Mouse (Mus musculus) gastrocnemius, postnatal 14 days (tissue): ENCODE data around the gene Gm29866. TPM values are rescaled to one million over a fixed set of nuclear protein-coding genes. Genes with fewer than 3 reads are reported as not detected.
"Not testable (repeated sequence)": the region's sequence is repeated elsewhere in the genome, so short reads cannot be mapped to it uniquely, and the experiment has no call there.

ENCODE experiments used
- DNase-seq: peaks from one replicate; pipeline ENCODE4 v3.0.0; 2021; ENCODE audit warnings: mixed read lengths
- intact Hi-C: fragments of 180-260 bp; cut with DNase I; formaldehyde crosslinking; loops from one replicate; pipeline ENCODE4 v1.15.1; 2025; ENCODE audit warnings: low total_unique reads
- long read RNA-seq, 2 experiments: library from polyadenylated mRNA; stranded (forward); transcript quantifications; one replicate each; pipeline ENCODE4 v2.0.0; 2021
- total RNA-seq, 2 experiments: library from RNA; stranded (reverse); gene quantifications; 2 replicates each; pipeline ENCODE4 v1.2.3; 2021

Gene Gm29866
- total RNA-seq = not detected
- long read RNA-seq, experiment 1 = 0 reads
- long read RNA-seq, experiment 2 = 0 reads

- DNase-seq, intact Hi-C loops: not testable (repeated sequence)
Measured at GRCm38 (mm10) chrY:20993557-20993956, at the start of gene Gm29866. Gm29866 (minus strand) TSS chrY:20993657.

Other genes starting within 250 kb of the Gm29866 start
- not detected for gene Gm20909, start 170.9 kb upstream of the Gm29866 start, total RNA-seq
- gene Gm20865, start 247.9 kb upstream of the Gm29866 start, total RNA-seq = not detected